Mouse (Mus musculus) kidney, embryonic 14.5 days (tissue): Measurements from ENCODE around the gene Hoxd8. TPM values are rescaled to one million over a fixed set of nuclear protein-coding genes. Genes with fewer than 3 reads are reported as not detected.

Experiments
- ATAC-seq: fragments of 200-750 bp; cut with Nextera tagmentation; 2 replicates; pipeline ENCODE4 v1.8.0; 2017; ENCODE audit warnings: moderate number of reproducible peaks, mild to moderate bottlenecking, moderate TSS enrichment, moderate library complexity; ENCODE audit not compliant: low FRiP score, low TSS enrichment
- H3K27ac ChIP-seq: fragments of 300-500 bp; sonication (generic); 2 replicates; pipeline ENCODE4 v1.5.1; 2014; ENCODE audit warnings: low read depth, mild to moderate bottlenecking, low read length, moderate library complexity, mixed read lengths
- H3K27me3 ChIP-seq: fragments of 300-500 bp; sonication (generic); 2 replicates; pipeline ENCODE4 v1.6.1; 2014; ENCODE audit warnings: mild to moderate bottlenecking, low read length; ENCODE audit not compliant: control insufficient read depth, insufficient read depth
- H3K36me3 ChIP-seq: fragments of 300-500 bp; sonication (generic); 2 replicates; pipeline ENCODE4 v1.6.1; 2014; ENCODE audit warnings: low read length, mixed read lengths; ENCODE audit not compliant: control insufficient read depth, insufficient read depth
- H3K4me1 ChIP-seq: fragments of 300-500 bp; sonication (generic); 2 replicates; pipeline ENCODE4 v1.6.1; 2014; ENCODE audit warnings: low read length, mixed read lengths; ENCODE audit not compliant: control insufficient read depth, insufficient read depth
- H3K4me2 ChIP-seq: fragments of 300-500 bp; sonication (generic); replicated peaks from 2 replicates; pipeline ENCODE4 v1.6.1; 2014; ENCODE audit warnings: low read depth, mild to moderate bottlenecking, low read length
- H3K4me3 ChIP-seq: fragments of 300-500 bp; sonication (generic); 2 replicates; pipeline ENCODE4 v1.5.1; 2014; ENCODE audit warnings: mild to moderate bottlenecking, low read length
- H3K9ac ChIP-seq: fragments of 300-500 bp; sonication (generic); 2 replicates; pipeline ENCODE4 v1.6.1; 2014; ENCODE audit warnings: low read depth, mild to moderate bottlenecking, low read length, moderate library complexity
- H3K9me3 ChIP-seq: fragments of 300-500 bp; sonication (generic); 2 replicates; pipeline ENCODE4 v1.6.1; 2016; ENCODE audit warnings: low read length; ENCODE audit not compliant: control insufficient read depth
- WGBS: fragments of 180-500 bp; shearing (Covaris S2); extraction: QIAGEN DNeasy Blood & Tissue Kit; methylation state at CpG from one replicate; pipeline ENCODE4 v1.1.7; 2014; 5-methylcytosine and 5-hydroxymethylcytosine counted together
- polyA plus RNA-seq: library from polyadenylated mRNA; unstranded; fragments of >200 nt; fragmentation: Nextera tagmentation; extraction: Ambion mirVana; gene quantifications from 2 replicates; pipeline ENCODE4 v1.2.1, GENCODE M21; 2014

Gene Hoxd8
- polyA plus RNA-seq, 1 experiment from 2014 or later, result 45.0 TPM

GRCm38 (mm10) chr2:74687698-74688555, 16.5 kb upstream of the Hoxd8 start:
- Histone ChIP-seq H3K4me1 (0 out of 2 replicates have a peak, but pooled peaks cover 5% of the 10 kb centered on the region), H3K27ac (peak overlapping the region; percentile 94), H3K36me3 (peaks cover 2% of the 10 kb centered on the region; the same call in 1 of the 2 replicates), H3K27me3 (peaks cover 11% of the 10 kb centered on the region; the same call in 1 of the 2 replicates), H3K4me3 (peak overlapping the region; percentile 85), H3K4me2 (peak overlapping the region; percentile 85), H3K9me3 (no peaks in the 10 kb centered on the region), H3K9ac (peak overlapping the region; percentile 92)
- WGBS, result 2% methylated on average over 31 of the region's 31 CpGs
- ATAC-seq, result no peak

- no peaks in the 10 kb centered on the region for H3K9me3 ChIP-seq
- peak overlapping the region; percentile 92 for H3K9ac ChIP-seq
- peaks cover 1% of the 10 kb centered on the region; the same call in 1 of the 2 replicates for H3K36me3 ChIP-seq
- H3K4me2 ChIP-seq, result peak overlapping the region; percentile 85
- ATAC-seq, result no peak
- H3K4me3 ChIP-seq, result peak overlapping the region; percentile 85
- WGBS, result 4% methylated on average over 12 of the region's 12 CpGs
- 0 out of 2 replicates have a peak, but pooled peaks cover 5% of the 10 kb centered on the region for H3K4me1 ChIP-seq
- H3K27me3 ChIP-seq, result peaks cover 7% of the 10 kb centered on the region; the same call in 1 of the 2 replicates
- H3K27ac ChIP-seq, result peak overlapping the region; percentile 94
Measured at GRCm38 (mm10) chr2:74688795-74689573, 15.4 kb upstream of the Hoxd8 start.

GRCm38 (mm10) chr2:74689574-74690337, 14.7 kb upstream of the Hoxd8 start:
- Histone ChIP-seq H3K27me3 (peaks cover 7% of the 10 kb centered on the region; the same call in 1 of the 2 replicates), H3K4me2 (peak overlapping the region; percentile 85), H3K36me3 (no peaks in the 10 kb centered on the region; the same call in none of the 2 replicates), H3K9me3 (no peaks in the 10 kb centered on the region), H3K9ac (peak overlapping the region; percentile 92), H3K4me3 (peak overlapping the region; percentile 85), H3K4me1 (0 out of 2 replicates have a peak, but pooled peaks cover 5% of the 10 kb centered on the region), H3K27ac (peak overlapping the region; percentile 94)
- no peak for ATAC-seq
- 1% methylated on average over 24 of the region's 24 CpGs for WGBS

- H3K27me3 ChIP-seq, result peaks cover 7% of the 10 kb centered on the region; the same call in 1 of the 2 replicates
- H3K9ac ChIP-seq, result peak overlapping the region; percentile 92
- peak overlapping the region; percentile 85 for H3K4me2 ChIP-seq
Measured at GRCm38 (mm10) chr2:74690338-74690716, 14.1 kb upstream of the Hoxd8 start.

GRCm38 (mm10) chr2:74691022-74691951, 13.1 kb upstream of the Hoxd8 start, which contains the start of gene Hoxd10:
Hoxd10 (plus strand) TSS chr2:74691924.
- peak within 1 kb of the TSS; percentile 96 for H3K27ac ChIP-seq
- peaks cover 8% of the 10 kb centered on the region for H3K36me3 ChIP-seq
- WGBS, result under 1% methylated on average over 56 of the region's 56 CpGs
- peaks cover 16% of the 10 kb centered on the region; the same call in 1 of the 2 replicates for H3K4me1 ChIP-seq
- H3K4me2 ChIP-seq, result peak within 1 kb of the TSS; percentile 85
- no peaks in the 10 kb centered on the region for H3K9me3 ChIP-seq
- ATAC-seq, result peak; percentile 90
- peak within 1 kb of the TSS; percentile 92 for H3K9ac ChIP-seq
- H3K4me3 ChIP-seq, result peak within 1 kb of the TSS; percentile 85
- H3K27me3 ChIP-seq, result peaks cover 7% of the 10 kb centered on the region; the same call in 1 of the 2 replicates

More at GRCm38 (mm10) chr2:74690338-74690716, 14.1 kb upstream of the Hoxd8 start:
- no peak for ATAC-seq
- WGBS, result 7% methylated on average over 8 of the region's 8 CpGs
- Histone ChIP-seq H3K9me3 (no peaks in the 10 kb centered on the region), H3K36me3 (peaks cover 2% of the 10 kb centered on the region), H3K27ac (peak overlapping the region; percentile 96), H3K4me3 (peak overlapping the region; percentile 85), H3K4me1 (0 out of 2 replicates have a peak, but pooled peaks cover 8% of the 10 kb centered on the region)

- peaks cover 7% of the 10 kb centered on the region; the same call in 1 of the 2 replicates for H3K27me3 ChIP-seq
- 0 out of 2 replicates have a peak, but pooled peaks have one; percentile 7 for ATAC-seq
- peak overlapping the region; percentile 90 for H3K9ac ChIP-seq
- peaks cover 24% of the 10 kb centered on the region; the same call in 1 of the 2 replicates for H3K4me1 ChIP-seq
- peak overlapping the region; percentile 85 for H3K4me3 ChIP-seq
- WGBS, result 1% methylated on average over 35 of the region's 35 CpGs
- H3K36me3 ChIP-seq, result peaks cover 8% of the 10 kb centered on the region
- peak overlapping the region; percentile 85 for H3K4me2 ChIP-seq
- no peaks in the 10 kb centered on the region for H3K9me3 ChIP-seq
- H3K27ac ChIP-seq, result peak overlapping the region; percentile 96
Measured at GRCm38 (mm10) chr2:74691995-74692807, 12.2 kb upstream of the Hoxd8 start.

- WGBS, result 4% methylated on average over 20 of the region's 20 CpGs
- Histone ChIP-seq H3K4me2 (peak overlapping the region; percentile 85), H3K4me3 (peak overlapping the region; percentile 85)
Measured at GRCm38 (mm10) chr2:74692808-74693431, 11.5 kb upstream of the Hoxd8 start.

More at GRCm38 (mm10) chr2:74692808-74693431, 11.5 kb upstream of the Hoxd8 start:
- Histone ChIP-seq H3K36me3 (peaks cover 8% of the 10 kb centered on the region; the same call in 1 of the 2 replicates), H3K27ac (peak overlapping the region; percentile 96), H3K9ac (peak overlapping the region; percentile 90), H3K27me3 (peaks cover 7% of the 10 kb centered on the region; the same call in 1 of the 2 replicates), H3K4me1 (peaks cover 24% of the 10 kb centered on the region; the same call in 1 of the 2 replicates), H3K9me3 (no peaks in the 10 kb centered on the region)
- no peak for ATAC-seq
